Mouse (Mus musculus): Measurements from ENCODE around the gene Olfr1264. TPM values are rescaled to one million over a fixed set of nuclear protein-coding genes. Genes with fewer than 3 reads are reported as not detected.

The Olfr1264 gene
- not detected for polyA plus RNA-seq (2017; shearing (Covaris generic))

GRCm38 (mm10) chr2:90025477-90025876, at the start of gene Olfr1264:
TSS of gene Olfr1264 (minus strand) at chr2:90025577.

DNA sequence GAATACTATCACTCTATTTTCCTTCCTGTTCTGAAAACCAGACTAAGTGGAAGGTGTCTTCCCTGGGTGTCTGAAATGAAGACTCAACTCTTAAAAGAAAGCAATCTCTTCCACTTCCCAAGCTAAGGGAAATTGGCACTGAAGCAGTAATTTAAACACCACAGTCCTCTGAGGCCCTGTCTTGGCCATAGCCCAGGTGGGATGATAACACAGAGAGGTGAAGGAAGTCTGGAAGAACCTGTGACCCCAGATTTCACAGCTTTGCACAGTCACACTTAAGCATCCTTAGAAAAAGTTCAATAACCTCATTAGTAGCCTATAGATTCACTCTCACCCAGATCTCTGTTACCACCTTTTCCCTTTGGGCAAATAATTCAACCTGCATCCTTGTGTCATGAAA, 38.1 kb upstream of the Olfr1264 start, which contains the start of gene Olfr140:
Olfr140 (minus strand) TSS at position 101 of the 400 bp plus-strand sequence.

GRCm38 (mm10) chr2:90035037-90035436, 9.7 kb upstream of the Olfr1264 start, which contains the start of gene Olfr1265:
TSS of gene Olfr1265 (plus strand) at chr2:90035337.

DNA sequence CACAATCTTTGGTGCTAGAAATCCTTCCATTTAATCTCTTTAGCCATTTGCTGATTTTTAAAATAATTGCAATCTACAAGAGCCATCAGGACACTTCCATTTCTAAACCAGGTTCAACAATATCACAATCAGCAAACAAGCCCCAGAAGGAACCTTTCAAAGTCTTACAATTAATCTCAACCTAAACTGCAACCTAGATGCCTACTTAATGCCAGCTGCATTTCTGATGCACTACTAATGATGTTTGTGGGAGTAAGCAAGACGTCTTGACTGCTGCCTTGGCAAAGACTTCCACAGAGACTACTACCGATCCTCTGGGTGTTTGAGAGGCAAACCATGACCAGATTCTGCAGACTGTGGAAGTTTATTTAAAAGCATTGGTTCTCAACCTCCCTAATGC, 13.5 kb downstream of the Olfr1264 start, which contains the start of gene Olfr1263:
Olfr1263 (plus strand) TSS at position 301 of the 400 bp plus-strand sequence.

GRCm38 (mm10) chr2:89999845-90000244, 25.5 kb downstream of the Olfr1264 start, which contains the start of gene Olfr1262:
TSS of gene Olfr1262 (plus strand) at chr2:90000145.

GRCm38 (mm10) chr2:89990921-89991320, 34.5 kb downstream of the Olfr1264 start, which contains the start of gene Olfr1261:
TSS of gene Olfr1261 (plus strand) at chr2:89991221.

DNA sequence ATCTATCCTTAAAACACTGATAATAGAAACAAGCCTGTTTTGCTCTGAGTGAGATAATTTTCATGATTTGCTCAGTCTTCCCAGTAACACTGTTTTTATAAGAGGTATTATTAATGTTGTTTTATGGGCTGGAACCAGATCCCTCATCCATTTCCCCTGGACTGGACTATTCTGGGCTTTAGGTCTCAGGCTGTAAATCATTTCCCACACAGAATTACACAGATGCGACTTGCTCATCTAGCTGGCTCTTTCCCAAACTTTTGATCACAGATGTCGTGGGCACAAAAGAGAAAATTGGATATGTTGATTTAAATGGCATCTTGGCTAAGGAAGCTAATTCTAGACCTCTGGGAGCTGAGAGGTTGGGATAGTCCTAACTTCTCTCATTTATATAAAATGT, 51.2 kb downstream of the Olfr1264 start, which contains the start of gene Olfr1260:
Olfr1260 (plus strand) TSS at position 157 of the 400 bp plus-strand sequence.

Other genes starting within 250 kb of the Olfr1264 start
- not detected for gene Olfr1254, start 232.0 kb downstream of the Olfr1264 start, polyA plus RNA-seq (2017; shearing (Covaris generic))
- gene Olfr1255, start 213.5 kb downstream of the Olfr1264 start, polyA plus RNA-seq (2017; shearing (Covaris generic)): not detected
- gene Olfr1256, start 184.0 kb downstream of the Olfr1264 start, polyA plus RNA-seq (2017; shearing (Covaris generic)): not detected
- gene Olfr48, start 177.4 kb downstream of the Olfr1264 start, polyA plus RNA-seq (2017; shearing (Covaris generic)): not detected
- not detected for gene Olfr1257, start 147.1 kb downstream of the Olfr1264 start, polyA plus RNA-seq (2017; shearing (Covaris generic))
- not detected for gene Olfr1258, start 98.3 kb downstream of the Olfr1264 start, polyA plus RNA-seq (2017; shearing (Covaris generic))
- gene Olfr1259, start 76.9 kb downstream of the Olfr1264 start, polyA plus RNA-seq (2017; shearing (Covaris generic)): not detected
- gene Olfr1260, start 51.2 kb downstream of the Olfr1264 start, polyA plus RNA-seq (2017; shearing (Covaris generic)): 0.11 TPM
- not detected for gene Olfr1261, start 34.4 kb downstream of the Olfr1264 start, polyA plus RNA-seq (2017; shearing (Covaris generic))
- not detected for gene Olfr1262, start 25.4 kb downstream of the Olfr1264 start, polyA plus RNA-seq (2017; shearing (Covaris generic))
- not detected for gene Olfr1263, start 13.4 kb downstream of the Olfr1264 start, polyA plus RNA-seq (2017; shearing (Covaris generic))
- gene Olfr1265, start 9.8 kb upstream of the Olfr1264 start, polyA plus RNA-seq (2017; shearing (Covaris generic)): 0.10 TPM
- gene Olfr140, start 38.0 kb upstream of the Olfr1264 start, polyA plus RNA-seq (2017; shearing (Covaris generic)): not detected
- not detected for gene Olfr1269, start 95.8 kb upstream of the Olfr1264 start, polyA plus RNA-seq (2017; shearing (Covaris generic))
- gene Olfr32, start 116.7 kb upstream of the Olfr1264 start, polyA plus RNA-seq (2017; shearing (Covaris generic)): not detected
- gene Olfr1270, start 127.5 kb upstream of the Olfr1264 start, polyA plus RNA-seq (2017; shearing (Covaris generic)): not detected
- not detected for gene Olfr1506, start 198.9 kb upstream of the Olfr1264 start, polyA plus RNA-seq (2017; shearing (Covaris generic))
- not detected for gene Olfr142, start 232.0 kb upstream of the Olfr1264 start, polyA plus RNA-seq (2017; shearing (Covaris generic))
- not detected for gene Olfr1271, start 245.5 kb upstream of the Olfr1264 start, polyA plus RNA-seq (2017; shearing (Covaris generic))